Mouse (Mus musculus) adrenal gland, postnatal 4 days (tissue): ENCODE data around the gene Ctnna2. TPM values are rescaled to one million over a fixed set of nuclear protein-coding genes. Genes with fewer than 3 reads are reported as not detected.

Source experiments
- DNase-seq, 2 experiments: peaks; one replicate each; pipeline ENCODE4 v3.0.0; 2021 to 2022; ENCODE audit warnings: low spot score in 2 of 2, mixed read lengths in 2 of 2
- long read RNA-seq, 2 experiments: library from polyadenylated mRNA; stranded (forward); transcript quantifications; one replicate each; pipeline ENCODE4 v2.0.0; 2021
- total RNA-seq, 2 experiments: library from RNA; stranded (reverse); gene quantifications; 2 replicates each; pipeline ENCODE4 v1.2.3; 2021

Ctnna2 gene
- total RNA-seq, result 10 to 100 TPM in 1 of 2 experiments, 1 to 10 TPM in 1; 7.0 to 10.1 TPM
- long read RNA-seq, experiment 1, partial matches to known transcripts, result 0 of 1 reads
- long read RNA-seq, experiment 1, other reads (novel, unspliced or antisense), result 1 of 1 reads
- long read RNA-seq, experiment 2, partial matches to known transcripts, result 0 of 2 reads
- long read RNA-seq, experiment 2, other reads (novel, unspliced or antisense), result 2 of 2 reads

DNA sequence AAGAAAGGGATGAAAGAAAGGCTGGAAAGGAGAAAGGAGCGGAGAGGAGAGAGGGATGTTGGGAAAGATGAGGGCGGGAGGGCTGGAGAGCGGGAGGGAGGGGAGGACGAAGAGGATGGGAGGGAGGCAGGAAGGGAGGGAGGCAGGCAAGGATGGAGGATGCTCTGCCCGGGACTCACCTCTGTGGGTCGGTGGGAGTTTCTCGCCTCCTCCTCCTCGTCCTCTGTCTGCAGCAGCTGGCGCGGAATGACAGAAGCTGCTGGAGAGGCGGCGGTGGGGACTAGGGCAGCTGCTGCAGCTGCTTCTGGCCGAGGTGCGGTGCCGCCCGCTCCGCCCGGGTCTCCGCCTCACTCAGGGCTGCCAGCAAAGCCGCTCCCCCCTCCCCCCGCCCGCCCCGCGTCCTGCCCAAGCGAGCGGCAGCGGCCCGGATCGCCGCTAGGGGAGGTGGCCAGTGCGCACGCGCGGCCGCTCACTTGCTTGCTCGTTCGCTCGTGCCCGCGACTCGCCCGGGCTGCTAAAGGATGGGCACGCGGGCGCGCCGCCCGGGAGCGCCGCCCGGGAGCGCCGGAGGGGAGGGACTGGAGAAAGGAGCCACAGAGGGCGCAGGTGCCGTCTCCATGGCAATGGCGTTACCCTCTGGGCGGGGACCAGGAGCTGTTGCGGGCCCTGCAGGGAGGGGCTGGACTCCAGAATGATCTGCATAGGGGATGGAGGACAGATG lies at the start of gene Ctnna2:
Gene Ctnna2, minus strand, starts transcription at position 459 of the 721 bp plus-strand sequence.
- DNase-seq, result peak; percentile 46 to 49

DNA sequence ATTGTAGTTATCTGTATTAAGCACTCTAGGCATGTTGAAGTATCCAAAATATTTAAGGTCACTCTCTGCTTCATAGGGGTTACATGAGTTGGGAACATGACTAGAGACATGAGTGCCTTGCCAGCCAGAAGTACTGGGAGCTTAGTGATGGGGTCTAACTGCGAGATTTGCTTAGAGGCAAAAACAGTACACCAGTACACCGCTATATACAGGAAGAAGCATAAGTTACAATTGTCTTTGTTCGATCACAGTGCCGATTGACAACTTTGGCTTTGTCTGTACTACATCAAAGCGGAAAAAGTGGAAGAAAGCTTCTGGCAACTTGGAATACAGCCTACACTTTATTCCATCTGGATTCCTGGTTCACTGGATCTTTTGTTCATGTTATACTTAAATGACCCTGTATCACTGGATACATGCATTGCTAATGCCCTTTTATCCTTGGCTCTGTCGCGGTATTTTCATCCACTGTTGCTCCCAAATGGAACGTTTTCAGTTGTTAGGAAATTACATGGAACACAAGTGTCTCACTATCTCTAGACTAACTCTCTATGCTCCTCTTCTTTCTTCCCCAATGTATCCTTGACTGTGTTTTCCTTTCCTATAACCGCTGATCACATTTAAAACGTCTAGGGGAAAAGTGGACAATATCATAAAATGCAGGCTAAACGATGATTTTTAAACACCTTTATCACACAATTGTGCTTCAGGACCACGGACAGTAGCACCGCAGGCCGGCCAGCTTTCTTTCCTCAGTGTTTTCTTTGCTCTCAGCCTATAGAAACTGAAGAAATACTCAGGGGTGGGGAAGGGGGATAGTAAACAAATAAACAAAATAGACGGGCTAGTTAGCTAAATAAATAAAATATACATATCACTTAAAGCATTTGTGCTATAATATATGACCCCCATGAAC lies 896 bp upstream of the Ctnna2 start:
- DNase-seq, result no peak

DNA sequence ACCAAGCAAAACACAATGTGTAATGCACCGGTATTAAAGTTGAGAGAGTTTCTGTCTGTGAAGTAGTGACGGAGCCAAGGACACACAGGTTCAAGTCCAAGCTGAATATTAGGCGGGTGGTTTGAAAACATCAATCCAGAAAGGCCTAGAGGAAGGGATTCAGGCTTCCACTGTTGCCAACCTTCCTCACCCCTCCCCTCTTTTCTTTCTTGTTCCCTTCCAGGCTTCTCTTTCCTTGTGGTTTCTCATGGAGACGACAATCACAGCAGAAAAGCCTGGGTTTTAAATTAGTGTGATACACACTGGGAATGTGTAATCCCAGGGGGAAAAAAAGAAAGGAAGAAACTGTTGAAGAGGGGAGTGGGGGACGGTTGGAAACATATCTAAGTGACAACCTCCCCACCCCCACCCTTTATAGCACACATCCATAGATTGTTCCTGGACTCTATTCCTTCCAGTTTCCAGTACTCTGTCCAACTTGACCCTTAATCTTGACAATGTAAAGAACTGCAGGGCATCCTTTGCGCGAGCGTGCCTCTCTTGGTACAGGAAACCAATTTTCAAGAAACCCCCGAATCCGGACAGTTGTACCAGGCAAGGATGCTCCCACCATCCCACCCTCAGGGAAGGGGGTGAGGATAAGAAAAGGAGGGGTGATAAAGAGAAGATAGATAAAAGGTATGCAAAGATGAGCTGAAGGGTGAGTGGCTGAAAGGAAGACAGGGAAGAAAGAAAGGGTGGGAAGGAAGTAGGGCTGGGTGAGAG lies 841 bp downstream of the Ctnna2 start:
- DNase-seq, result no peak

DNA sequence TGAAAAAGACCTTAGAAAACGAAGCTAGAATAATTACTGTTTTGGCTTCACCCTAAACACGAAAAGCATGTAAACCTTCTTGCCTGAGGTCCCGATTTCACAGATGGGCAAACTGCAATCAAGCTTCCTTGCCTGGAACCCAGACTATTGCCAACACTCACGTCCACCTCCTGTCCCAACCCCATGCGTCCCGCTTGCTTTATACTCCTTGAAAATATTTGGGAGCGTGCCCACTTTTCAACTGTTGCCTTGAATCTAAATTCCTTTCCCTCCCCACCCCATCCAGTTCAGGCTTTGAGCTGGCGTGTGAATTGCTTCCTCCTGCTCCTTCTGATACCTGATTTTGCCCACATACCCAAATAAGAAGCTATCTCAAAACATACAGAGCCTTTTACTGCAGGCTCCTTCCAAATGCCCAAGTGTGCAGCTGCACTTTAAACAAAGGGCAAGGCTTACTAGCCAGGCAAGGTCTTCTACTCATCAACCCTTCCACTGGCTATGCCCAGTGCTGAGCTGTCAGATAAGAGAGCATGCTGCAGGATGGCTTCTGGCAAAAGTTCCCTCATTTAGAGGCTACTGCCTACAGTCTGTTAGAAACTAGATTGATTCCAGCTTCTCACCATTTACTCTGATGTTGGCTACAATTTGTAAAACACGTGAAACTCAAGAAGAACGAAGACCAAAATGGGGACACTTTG lies 8.8 kb downstream of the Ctnna2 start:
- no peak for DNase-seq

DNA sequence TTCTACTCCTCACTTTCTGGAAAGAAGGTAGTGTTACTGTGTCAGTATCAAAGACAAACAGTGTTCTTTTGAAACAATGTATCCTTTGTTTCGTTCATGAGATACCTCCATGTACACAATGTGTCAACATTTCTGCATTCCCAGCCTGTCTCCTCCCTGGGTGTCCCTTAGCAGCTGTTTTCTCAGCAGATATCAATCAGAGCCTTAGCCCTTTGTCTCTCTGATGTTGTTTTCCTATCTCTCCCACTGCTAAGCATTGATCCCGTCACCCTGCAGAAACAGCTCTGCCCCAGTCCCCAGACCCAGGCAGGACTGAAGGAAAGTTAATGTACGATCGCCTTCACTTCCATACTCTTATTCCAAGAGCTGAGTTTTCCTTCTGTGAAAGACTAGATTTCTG lies 9.7 kb downstream of the Ctnna2 start:
- DNase-seq, result no peak

DNA sequence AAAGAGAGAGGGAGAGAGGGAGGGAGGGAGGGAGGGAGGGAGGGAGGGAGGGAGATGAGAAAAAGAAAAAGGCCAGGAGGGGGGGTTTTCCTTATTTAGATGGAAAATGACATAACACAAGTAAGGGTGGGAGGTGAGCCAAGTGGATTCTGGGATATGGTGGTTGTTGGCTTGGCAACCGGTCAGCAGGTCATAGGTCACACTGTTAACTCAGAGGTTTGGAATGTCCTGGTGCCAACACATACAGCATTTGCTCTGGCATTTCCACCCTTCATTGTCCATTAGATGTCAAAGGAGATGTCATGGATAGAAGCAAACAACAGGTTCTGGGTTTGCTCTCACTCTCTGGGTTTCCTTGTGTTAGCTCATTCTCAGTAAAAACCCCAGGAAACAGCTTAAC lies 17.5 kb downstream of the Ctnna2 start:
- no peak for DNase-seq

DNA sequence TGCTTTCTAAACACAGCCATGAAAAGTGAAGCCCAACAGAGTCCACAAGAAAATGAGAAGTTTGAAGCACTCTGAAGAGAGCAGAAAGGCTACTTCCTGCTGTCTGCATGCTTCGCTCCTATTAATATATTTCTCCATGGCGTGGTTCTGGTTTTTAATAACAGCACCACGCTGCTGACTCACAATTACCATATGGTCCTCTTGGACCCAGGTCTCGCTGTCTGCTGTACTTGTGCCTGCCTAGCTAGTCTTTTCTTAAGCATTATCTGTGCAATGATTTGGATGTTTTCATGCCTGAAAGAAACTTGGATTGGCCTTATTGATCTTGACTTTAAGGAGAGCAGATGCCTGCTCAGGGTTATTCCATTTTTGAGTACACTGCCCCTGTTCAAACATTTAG lies 28.2 kb downstream of the Ctnna2 start:
- DNase-seq, result no peak

DNA sequence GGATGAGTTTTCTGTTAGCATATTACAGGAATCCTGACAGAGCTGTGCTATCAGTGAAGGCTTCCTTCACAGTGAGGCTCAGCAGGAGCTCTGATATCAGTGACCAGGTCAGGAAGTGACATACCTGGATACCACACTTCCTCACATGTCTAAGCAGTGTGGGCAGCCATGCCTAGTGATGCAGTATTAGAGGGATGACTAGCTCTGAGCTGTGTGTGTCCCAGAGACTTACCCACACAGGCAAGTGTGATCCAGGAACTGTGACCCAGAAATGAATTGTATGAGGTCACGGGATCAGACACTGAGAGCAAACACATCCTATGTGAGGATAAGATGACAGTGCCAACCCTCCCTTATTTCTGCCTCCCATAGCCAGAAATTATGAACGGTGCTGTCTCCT lies 28.8 kb downstream of the Ctnna2 start:
- DNase-seq, result no peak

DNA sequence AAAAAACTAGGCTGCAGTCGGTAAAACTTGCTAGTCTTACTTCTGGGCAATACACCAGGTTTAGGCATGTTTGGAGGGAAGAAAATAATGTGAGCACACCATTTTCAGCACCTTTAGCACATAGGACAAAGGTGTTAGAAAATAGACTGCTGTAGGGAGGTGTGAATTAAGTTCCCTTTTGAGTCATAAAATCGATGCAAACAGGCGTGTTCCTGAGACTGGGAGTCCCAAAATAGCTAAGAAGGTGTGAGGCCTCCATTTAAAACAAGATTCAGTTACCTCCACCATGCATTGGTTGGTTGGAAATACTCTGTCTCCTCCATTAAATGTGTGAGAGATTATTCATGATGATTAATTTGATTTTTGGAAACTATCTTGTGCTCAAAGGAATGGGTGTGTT lies 50.1 kb downstream of the Ctnna2 start:
- DNase-seq, result no peak

DNA sequence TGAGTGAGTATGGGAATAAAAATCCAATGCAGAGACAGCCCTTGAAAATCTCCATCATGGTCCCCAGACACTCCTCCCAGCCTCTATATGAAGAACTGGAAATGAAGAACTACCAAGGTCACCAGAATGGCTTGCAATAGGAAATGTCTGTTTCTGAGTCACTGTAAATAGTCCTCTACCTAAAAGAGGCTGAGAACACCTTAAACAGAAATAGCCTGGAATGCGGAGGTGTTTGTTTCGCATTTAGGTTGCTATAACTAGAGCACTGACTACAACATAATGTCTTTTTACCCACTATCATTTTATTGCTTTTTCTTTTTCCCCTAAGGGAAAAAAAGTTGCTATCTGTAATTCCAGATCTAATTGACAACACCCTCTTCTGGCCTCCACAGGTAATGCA lies 106.3 kb downstream of the Ctnna2 start:
- DNase-seq, result no peak

DNA sequence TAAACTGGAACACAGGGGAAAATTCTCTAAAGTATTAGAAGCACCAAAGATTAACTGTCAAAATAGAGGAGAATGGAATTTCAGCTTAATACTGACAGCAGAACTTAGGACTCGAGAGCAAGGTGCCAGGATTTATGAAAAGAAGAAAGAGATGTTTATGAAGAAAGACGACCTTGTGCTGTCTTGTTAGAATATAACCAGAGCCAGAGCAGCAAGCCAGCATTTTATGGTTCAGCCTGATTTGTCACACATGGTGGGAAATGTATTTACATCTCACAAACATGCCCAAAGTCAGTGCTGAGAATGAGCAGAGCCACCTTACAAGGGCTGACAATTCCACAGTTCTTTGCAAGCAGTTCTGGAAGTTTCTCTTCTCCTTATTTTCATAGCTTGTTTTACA lies 110.2 kb downstream of the Ctnna2 start:
- DNase-seq, result no peak

DNA sequence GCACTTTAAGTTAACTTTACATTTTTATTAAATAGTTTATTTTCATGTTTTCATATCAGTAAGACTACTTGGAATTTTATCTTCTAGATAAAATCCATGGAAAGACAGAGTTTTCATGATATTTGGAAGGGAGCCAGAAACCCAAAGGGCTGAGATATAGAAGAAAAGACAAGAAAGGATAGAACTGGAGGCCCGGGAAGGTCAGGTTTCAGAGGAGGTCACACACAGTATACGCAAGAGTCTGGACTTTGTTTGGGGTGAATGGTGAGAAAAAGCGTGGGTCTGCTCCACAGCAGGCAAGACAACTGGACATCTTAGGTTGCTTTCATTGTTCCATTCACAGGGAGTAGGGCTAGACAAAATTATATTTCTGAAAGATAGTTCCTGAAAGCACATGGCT lies 111.4 kb downstream of the Ctnna2 start:
- no peak for DNase-seq

DNA sequence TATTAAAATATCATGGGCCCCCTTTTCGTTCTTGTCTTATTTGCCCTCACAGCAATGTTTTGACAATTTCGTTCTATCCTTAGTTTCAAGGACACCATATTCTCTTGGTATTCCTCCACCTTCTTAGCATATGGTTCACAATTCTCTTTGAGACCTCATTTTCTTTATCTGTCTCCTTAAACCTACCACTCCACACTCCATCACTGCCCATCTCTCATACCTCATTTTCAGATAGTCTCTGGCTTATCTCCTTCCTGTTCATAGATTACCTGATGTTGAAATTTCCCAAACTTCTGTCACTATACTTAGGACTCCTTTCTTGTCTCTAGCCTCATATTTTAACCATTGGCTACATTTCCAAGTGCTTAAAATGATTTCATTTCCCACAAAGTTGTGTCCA lies 116.1 kb downstream of the Ctnna2 start:
- DNase-seq, result no peak

DNA sequence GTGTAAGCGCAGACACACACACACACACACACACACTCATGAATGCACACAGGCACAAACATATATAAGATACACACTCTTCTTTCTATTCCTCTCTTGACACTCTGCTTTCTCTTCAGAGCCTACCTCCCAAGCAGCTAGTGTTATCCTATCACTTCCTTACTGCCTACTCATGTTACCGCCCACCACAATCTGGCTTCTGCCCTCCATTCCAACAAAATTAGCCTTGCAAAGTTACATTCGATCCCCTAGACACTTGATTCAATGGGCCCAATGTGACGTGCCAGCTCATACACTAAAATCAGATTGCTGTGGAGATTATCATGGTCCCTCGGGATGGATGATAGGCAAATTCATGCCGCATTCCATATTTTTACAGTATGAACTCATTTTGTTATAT lies 116.7 kb downstream of the Ctnna2 start:
- no peak for DNase-seq

DNA sequence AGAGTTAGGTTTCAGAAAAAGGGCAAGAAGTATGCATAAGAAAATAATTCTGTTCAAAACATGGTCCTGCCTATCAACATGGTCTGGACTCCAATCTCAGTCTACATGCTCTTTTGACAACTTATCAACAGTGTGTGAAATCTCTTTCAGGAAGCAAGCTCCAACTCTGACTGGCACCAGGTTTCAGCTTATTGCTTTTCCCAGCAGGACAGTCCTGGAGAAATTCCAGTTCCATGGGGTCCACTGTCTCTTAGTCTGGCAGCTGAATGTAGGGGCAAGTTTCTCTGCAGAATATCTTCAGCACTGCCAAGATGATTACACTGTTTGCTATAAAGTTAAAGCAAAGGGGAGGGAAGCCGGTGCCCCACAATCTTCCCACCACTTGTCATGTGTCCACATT lies 130.1 kb downstream of the Ctnna2 start:
- no peak for DNase-seq

DNA sequence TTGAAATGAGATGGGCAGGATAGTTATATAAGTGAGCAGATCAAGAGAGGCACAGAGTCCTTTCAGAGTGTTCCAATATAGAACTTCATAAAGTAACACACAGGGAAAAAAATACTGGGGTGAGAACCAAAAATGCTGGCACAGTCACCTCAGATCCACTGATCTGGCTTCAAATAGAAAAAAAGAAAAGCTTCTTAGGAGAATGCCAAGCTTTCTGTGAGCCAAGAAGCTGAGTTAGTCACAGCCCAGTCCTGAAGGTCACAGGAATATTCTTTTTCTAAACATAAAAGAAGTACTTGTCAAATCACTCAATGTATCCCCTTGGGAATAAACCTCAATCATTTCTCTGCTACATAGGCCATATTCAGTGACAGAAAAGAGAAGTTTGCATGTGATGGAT lies 130.7 kb downstream of the Ctnna2 start:
- DNase-seq, result no peak

DNA sequence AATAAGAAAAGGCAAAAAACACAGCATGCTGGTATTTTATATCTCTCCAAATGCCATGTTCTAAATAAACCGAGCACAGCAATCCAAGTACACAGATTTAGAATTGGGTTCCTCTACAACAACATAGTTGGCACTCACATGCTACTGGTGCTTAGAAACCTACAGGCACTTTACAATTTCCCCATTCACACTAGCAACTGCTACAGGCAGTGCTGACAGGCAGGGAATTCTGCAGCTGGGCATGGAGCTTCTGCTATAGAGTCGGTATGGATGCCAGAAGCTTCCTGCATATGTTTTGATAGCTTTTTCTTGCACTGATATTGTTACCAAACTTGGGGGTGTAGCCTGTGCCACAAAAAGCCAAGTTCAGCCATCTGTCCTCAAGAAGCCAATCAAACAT lies 131.8 kb downstream of the Ctnna2 start:
- no peak for DNase-seq

DNA sequence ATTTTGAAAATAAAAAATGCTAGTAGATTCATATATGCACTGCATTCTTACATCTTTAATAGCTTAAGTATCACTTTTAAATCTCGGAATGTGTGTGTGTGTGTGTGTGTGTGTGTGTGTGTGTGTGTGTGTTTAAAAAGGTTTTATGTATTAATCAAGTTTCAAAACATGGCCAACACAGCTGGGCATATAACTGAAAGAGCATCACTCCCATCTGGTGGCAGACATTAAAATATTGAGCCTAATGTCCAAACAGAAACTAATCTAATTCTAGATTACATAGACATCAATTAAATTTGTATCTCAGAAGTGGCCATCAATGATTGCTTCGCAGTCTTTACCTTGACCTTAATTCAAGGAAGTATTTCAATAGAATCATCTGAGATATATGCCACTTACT lies 140.4 kb downstream of the Ctnna2 start:
- no peak for DNase-seq

DNA sequence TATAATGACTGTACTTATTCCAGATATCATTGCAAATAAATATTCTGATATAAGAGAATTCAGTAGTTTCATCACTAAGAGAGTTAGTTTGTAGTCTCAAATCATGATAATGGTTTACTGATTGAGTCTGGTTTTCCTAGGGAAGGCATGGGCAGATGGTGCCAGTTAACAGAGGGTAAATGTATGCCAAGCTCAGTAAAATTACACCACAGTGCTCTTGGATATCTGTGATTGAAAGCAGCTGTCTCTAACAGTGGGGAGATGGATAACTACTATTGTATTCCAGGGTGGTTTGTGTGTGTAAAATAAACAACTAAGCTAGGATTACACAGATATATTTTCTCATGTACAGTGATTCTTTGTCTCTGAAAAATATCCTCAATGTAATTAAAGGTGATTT lies 140.8 kb downstream of the Ctnna2 start:
- no peak for DNase-seq

DNA sequence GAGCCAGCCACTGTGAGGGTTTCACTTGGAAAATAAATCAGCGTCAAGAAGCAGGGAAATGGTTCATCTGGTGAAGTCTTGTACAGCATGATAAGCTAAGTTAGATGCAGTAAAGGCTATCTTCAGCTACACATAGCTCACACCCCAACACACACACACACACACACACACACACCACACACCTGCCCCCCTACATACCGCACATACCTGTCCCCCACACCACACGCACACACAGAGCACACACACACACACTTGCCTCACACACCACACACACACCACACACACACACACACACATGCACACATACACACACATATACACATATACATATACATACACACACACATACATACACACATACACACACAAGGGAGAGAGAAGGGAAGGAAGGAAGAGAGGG lies 142.0 kb downstream of the Ctnna2 start:
- no peak for DNase-seq

DNA sequence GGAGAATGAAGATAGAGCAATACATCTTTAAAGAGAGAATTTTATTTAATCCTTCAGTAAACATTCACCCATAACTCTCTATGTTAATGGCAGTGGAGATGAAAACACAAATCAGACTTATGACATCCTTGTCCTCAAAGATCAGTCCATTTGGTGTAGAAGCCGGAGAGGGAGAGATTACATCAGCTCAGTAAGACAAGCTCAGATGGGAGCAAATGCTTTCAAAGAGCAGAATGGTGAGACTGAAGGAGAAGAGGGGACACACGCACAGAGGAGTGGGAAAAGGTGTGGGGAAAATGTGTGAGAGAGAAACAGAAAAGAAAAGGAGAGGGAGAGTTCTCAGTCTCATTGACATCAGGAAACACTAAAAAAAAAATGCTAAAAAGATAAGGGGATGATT lies 144.8 kb downstream of the Ctnna2 start:
- DNase-seq, result no peak
